ENCODE assay signal across 24 mouse cellular contexts in genomic region chr2:62498821-62499220, GRCm38 (mm10). TPM values are rescaled to one million over a fixed set of nuclear protein-coding genes. Genes with fewer than 3 reads are reported as not detected.
A peak's percentile ranks its signal among the peaks of the same experiment; 100 is the strongest.
DNase-seq lines count a peak whose midpoint lies in the region; ATAC-seq and TF ChIP-seq lines count a peak whose summit lies in the region.
"Had no signal": no experiment of that assay in that cellular context is flagged by ENCODE, and none has a peak within 500 bp of the region (broad histone marks: within the 10 kb centered on the region; RNA-seq: fewer than 3 reads in every experiment).

No protein-coding gene starts in this region.

- H3K4me3 ChIP-seq in forebrain, embryonic 14.5 days (ENCODE audit: low read depth, low read length), result no peak overlapping the region
- H3K4me3 ChIP-seq in forebrain, postnatal 0 days (ENCODE audit: low read depth, low read length), result no peak overlapping the region
- no peak overlapping the region for H3K4me3 ChIP-seq in forebrain, embryonic 16.5 days (replicated peaks; ENCODE audit: low read length)
- no peak overlapping the region for H3K4me3 ChIP-seq in forebrain, embryonic 11.5 days (ENCODE audit: low read depth, low read length)
- H3K4me3 ChIP-seq: embryonic facial prominence, embryonic 13.5 days; embryonic facial prominence, embryonic 15.5 days; erythroblast, embryonic 14.5 days; gastrocnemius, adult 2 months had no signal

- peaks cover 2% of the 10 kb centered on the region; the same call in 1 of the 2 replicates for H3K4me1 ChIP-seq in forebrain, embryonic 14.5 days (ENCODE audit: control insufficient read depth, insufficient read depth, low read length)
- H3K4me1 ChIP-seq in forebrain, postnatal 0 days (ENCODE audit: insufficient read depth), result 0 out of 2 replicates have a peak, but pooled peaks cover 7% of the 10 kb centered on the region
- H3K4me1 ChIP-seq in forebrain, embryonic 16.5 days (replicated peaks; ENCODE audit: control insufficient read depth, insufficient read depth, low read length), result peaks cover 9% of the 10 kb centered on the region
- H3K4me1 ChIP-seq in forebrain, embryonic 11.5 days (replicated peaks; ENCODE audit: control insufficient read depth, insufficient read depth, low read length), result no peaks in the 10 kb centered on the region
- H3K4me1 ChIP-seq: embryonic facial prominence, embryonic 13.5 days; embryonic facial prominence, embryonic 15.5 days had no signal

- no peaks in the 10 kb centered on the region for H3K36me3 ChIP-seq in forebrain, embryonic 14.5 days (ENCODE audit: control insufficient read depth, insufficient read depth, low read length)
- H3K36me3 ChIP-seq in forebrain, postnatal 0 days (ENCODE audit: insufficient read depth), result no peaks in the 10 kb centered on the region
- H3K36me3 ChIP-seq in forebrain, embryonic 16.5 days (ENCODE audit: control insufficient read depth, insufficient read depth), result no peaks in the 10 kb centered on the region
- H3K36me3 ChIP-seq in forebrain, embryonic 11.5 days (ENCODE audit: control insufficient read depth, insufficient read depth, low read length), result no peaks in the 10 kb centered on the region
- H3K36me3 ChIP-seq: embryonic facial prominence, embryonic 13.5 days; embryonic facial prominence, embryonic 15.5 days had no signal

- H3K27ac ChIP-seq in forebrain, embryonic 14.5 days (ENCODE audit: low read depth, low read length), result no peak overlapping the region
- no peak overlapping the region for H3K27ac ChIP-seq in forebrain, postnatal 0 days (ENCODE audit: low read depth, low read length)
- peak overlapping the region; percentile 32; the same call in 1 of the 2 replicates for H3K27ac ChIP-seq in forebrain, embryonic 16.5 days (ENCODE audit: low read length)
- H3K27ac ChIP-seq in forebrain, embryonic 11.5 days (ENCODE audit: low read depth, low read length), result no peak overlapping the region
- H3K27ac ChIP-seq: embryonic facial prominence, embryonic 13.5 days; embryonic facial prominence, embryonic 15.5 days; gastrocnemius, adult 2 months had no signal

- ATAC-seq in forebrain, embryonic 14.5 days, result no peak
- ATAC-seq in forebrain, postnatal 0 days, result no peak
- no peak for ATAC-seq in forebrain, embryonic 16.5 days
- no peak for ATAC-seq in forebrain, embryonic 11.5 days (replicated peaks; ENCODE audit: low FRiP score)

- no peak overlapping the region for H3K9ac ChIP-seq in forebrain, embryonic 14.5 days (ENCODE audit: low read length)
- H3K9ac ChIP-seq in forebrain, postnatal 0 days, result no peak overlapping the region
- no peak overlapping the region for H3K9ac ChIP-seq in forebrain, embryonic 16.5 days (replicated peaks; ENCODE audit: low read depth, low read length)
- H3K9ac ChIP-seq in forebrain, embryonic 11.5 days (ENCODE audit: low read length), result no peak overlapping the region
- H3K9ac ChIP-seq: embryonic facial prominence, embryonic 13.5 days; embryonic facial prominence, embryonic 15.5 days had no signal

- 45% methylated on average over 5 of the region's 5 CpGs for WGBS in forebrain, embryonic 14.5 days
- 60% methylated on average over 5 of the region's 5 CpGs for whole genome bisulfite sequencing in forebrain, postnatal 0 days
- WGBS in forebrain, embryonic 16.5 days, result 56% methylated on average over 5 of the region's 5 CpGs
- WGBS in forebrain, embryonic 11.5 days, result 80% methylated on average over 5 of the region's 5 CpGs

- no peaks in the 10 kb centered on the region for H3K9me3 ChIP-seq in forebrain, embryonic 14.5 days (replicated peaks; ENCODE audit: control insufficient read depth, low read length)
- no peaks in the 10 kb centered on the region for H3K9me3 ChIP-seq in forebrain, postnatal 0 days (ENCODE audit: low read length)
- H3K9me3 ChIP-seq in forebrain, embryonic 16.5 days (ENCODE audit: control insufficient read depth, low read length), result no peaks in the 10 kb centered on the region
- no peaks in the 10 kb centered on the region for H3K9me3 ChIP-seq in forebrain, embryonic 11.5 days (ENCODE audit: control insufficient read depth, low read length)
- H3K9me3 ChIP-seq: embryonic facial prominence, embryonic 13.5 days; embryonic facial prominence, embryonic 15.5 days had no signal

- no peaks in the 10 kb centered on the region for H3K27me3 ChIP-seq in forebrain, embryonic 14.5 days (replicated peaks; ENCODE audit: control insufficient read depth, insufficient read depth, low read length)
- no peaks in the 10 kb centered on the region for H3K27me3 ChIP-seq in forebrain, postnatal 0 days (ENCODE audit: insufficient read depth, low read length)
- H3K27me3 ChIP-seq in forebrain, embryonic 16.5 days (replicated peaks; ENCODE audit: control insufficient read depth, insufficient read depth, low read length), result no peaks in the 10 kb centered on the region
- H3K27me3 ChIP-seq in forebrain, embryonic 11.5 days (ENCODE audit: control insufficient read depth, insufficient read depth, low read length), result no peaks in the 10 kb centered on the region
- H3K27me3 ChIP-seq: embryonic facial prominence, embryonic 13.5 days; embryonic facial prominence, embryonic 15.5 days had no signal

- no peak for TF ChIP-seq CTCF in forebrain, postnatal 0 days (IDR thresholded peaks at IDR 0.05; ENCODE audit: low read depth)

- no peak overlapping the region for H3K4me2 ChIP-seq in forebrain, embryonic 14.5 days (ENCODE audit: low read length)
- H3K4me2 ChIP-seq in forebrain, postnatal 0 days (ENCODE audit: low read depth), result no peak overlapping the region
- no peak overlapping the region for H3K4me2 ChIP-seq in forebrain, embryonic 16.5 days (ENCODE audit: low read length)
- no peak overlapping the region for H3K4me2 ChIP-seq in forebrain, embryonic 11.5 days (ENCODE audit: low read depth, low read length, severe bottlenecking)
- H3K4me2 ChIP-seq: embryonic facial prominence, embryonic 13.5 days; embryonic facial prominence, embryonic 15.5 days had no signal

- peak; percentile 60 for DNase-seq in forebrain, embryonic 14.5 days (ENCODE audit: low spot score)
- no peak for DNase-seq in forebrain, postnatal 0 days
- no peak for DNase-seq in forebrain, embryonic 11.5 days (ENCODE audit: low spot score)
- DNase-seq in adrenal gland, adult 8-10 months, result no peak
- DNase-seq: adrenal gland, adult 2 months; adrenal gland, postnatal 14 days; adrenal gland, postnatal 36 days; cerebellum, adult 11 months; cerebellum, adult 18-20 months; cerebellum, adult 8-10 months; cerebellum, adult 9-11 months; cerebellum, postnatal 14 days; cerebellum, postnatal 36 days; embryo, embryonic 11 days; gastrocnemius, adult 2 months had no signal

RNA-seq across cellular contexts. Expression of gene Gcg, which starts 15.4 kb away (rescaled TPM):
- 2.7 and 3.0 TPM in 2 replicates for polyA plus RNA-seq in forebrain, embryonic 14.5 days (2014; fragmentation: Nextera tagmentation; extraction: Ambion mirVana)
- total RNA-seq in forebrain, postnatal 0 days (2014; rRNA removed), result 1.0 and 1.2 TPM in 2 replicates
- 0.33 and 1.3 TPM in 2 replicates for polyA plus RNA-seq in forebrain, postnatal 0 days (2015; fragmentation: Nextera tagmentation; extraction: Ambion mirVana)
- polyA plus RNA-seq in forebrain, embryonic 16.5 days (2015; fragmentation: Nextera tagmentation; extraction: Ambion mirVana), result 2.7 and 2.8 TPM in 2 replicates
- polyA plus RNA-seq in forebrain, embryonic 11.5 days (2014; fragmentation: Nextera tagmentation; extraction: Ambion mirVana), result not detected in 2 replicates
- total RNA-seq in adrenal gland, adult 8-10 months (2022), result not detected
- total RNA-seq: adrenal gland, adult 2 months; adrenal gland, postnatal 14 days; adrenal gland, postnatal 36 days; common myeloid progenitor, adult 5-6 weeks; ES-E14; gastrocnemius, adult 2 months; MEL had no signal
- polyA plus RNA-seq: adrenal gland, adult 2 months; C2C12; embryonic facial prominence, embryonic 11.5 days; embryonic facial prominence, embryonic 13.5 days; embryonic facial prominence, embryonic 15.5 days; erythroblast, embryonic 14.5 days had no signal
